Mouse (Mus musculus) liver, postnatal 0 days (tissue): ENCODE data around the gene Bora.

ENCODE experiments used
- CTCF ChIP-seq: sonication (generic); IDR thresholded peaks from 2 replicates; pipeline ENCODE4 v1.5.1; 2016; ENCODE audit warnings: antibody characterized with exemption, low read depth
- EP300 ChIP-seq: IDR thresholded peaks from 2 replicates; pipeline ENCODE4 v1.6.1; 2016; ENCODE audit warnings: antibody characterized with exemption, low read depth, mild to moderate bottlenecking

GRCm38 (mm10) chr14:99043499-99043898, 2.5 kb upstream of the Bora start:
- TF ChIP-seq CTCF (no peak), EP300 (no peak)
